Mouse (Mus musculus): ENCODE results near the gene AA792892.
"Not testable (repeated sequence)": the region's sequence is repeated elsewhere in the genome, so short reads cannot be mapped to it uniquely, and the experiment has no call there.

AA792892 gene

GRCm38 (mm10) chr5:94339449-94339848 is at the start of gene AA792892:
Gene AA792892 (plus strand): TSS chr5:94339749.
- not testable (repeated sequence) for DNase-seq

GRCm38 (mm10) chr5:94306696-94307095 is 32.9 kb upstream of the AA792892 start, which contains the start of gene A430089I19Rik:
Gene A430089I19Rik (minus strand): TSS chr5:94306796.
- DNase-seq = not testable (repeated sequence)

- DNase-seq = not testable (repeated sequence)
Measured at GRCm38 (mm10) chr5:94314135-94314534, 25.4 kb upstream of the AA792892 start, which contains the start of gene Gm6502. Gene Gm6502 (plus strand): TSS chr5:94314435.

All from kidney, postnatal 14 days (tissue).